Mouse (Mus musculus): ENCODE data around the gene Foxred1.

The Foxred1 gene

DNA sequence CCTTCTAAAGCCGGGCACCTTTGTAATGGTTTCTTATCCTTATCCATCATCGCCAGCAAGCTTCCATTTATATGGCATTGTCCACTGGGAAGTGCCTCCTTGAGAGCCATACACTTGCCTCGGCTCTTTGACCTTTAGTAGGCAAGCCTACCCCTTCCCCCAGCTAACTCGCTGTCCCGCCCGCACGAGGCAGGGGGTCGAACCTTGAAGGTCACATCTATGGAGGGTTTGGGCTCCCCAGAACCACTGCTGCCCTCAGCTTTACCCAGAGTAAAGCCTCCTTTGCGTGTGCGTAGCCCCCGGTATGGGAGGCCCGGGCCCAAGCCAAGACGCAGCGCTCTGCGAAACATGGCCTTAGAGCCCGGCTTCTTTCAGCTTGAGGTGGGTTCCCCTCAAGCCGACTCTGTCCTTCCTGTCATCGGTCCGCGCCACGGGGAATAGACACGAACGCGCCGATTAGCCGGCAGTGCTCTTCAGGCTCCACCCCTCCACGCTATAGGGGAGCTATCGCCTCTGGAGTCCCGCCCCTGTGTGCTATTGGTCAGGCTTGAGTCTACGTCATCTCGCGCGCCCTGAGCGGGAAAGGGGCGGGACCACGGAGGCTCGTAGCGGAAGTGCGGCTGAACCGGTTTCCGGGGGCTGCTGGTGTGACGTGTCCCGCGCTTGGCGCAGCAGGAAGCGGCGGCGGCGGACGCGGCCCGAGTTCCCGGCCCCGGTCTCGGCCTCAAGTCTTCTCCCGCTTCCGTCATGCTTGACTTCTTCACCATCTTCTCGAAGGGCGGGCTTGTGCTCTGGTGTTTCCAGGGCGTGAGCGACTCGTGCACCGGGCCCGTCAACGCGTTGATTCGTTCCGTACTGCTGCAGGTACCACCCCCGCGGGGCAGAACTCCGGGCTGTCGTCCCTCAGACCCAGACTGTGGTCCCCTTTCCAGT is at the start of gene Foxred1:
Gene Foxred1 (minus strand): TSS at position 514 of the 933 bp plus-strand sequence.
- DNase-seq (ENCODE audit: low read depth): peak; percentile 98

DNA sequence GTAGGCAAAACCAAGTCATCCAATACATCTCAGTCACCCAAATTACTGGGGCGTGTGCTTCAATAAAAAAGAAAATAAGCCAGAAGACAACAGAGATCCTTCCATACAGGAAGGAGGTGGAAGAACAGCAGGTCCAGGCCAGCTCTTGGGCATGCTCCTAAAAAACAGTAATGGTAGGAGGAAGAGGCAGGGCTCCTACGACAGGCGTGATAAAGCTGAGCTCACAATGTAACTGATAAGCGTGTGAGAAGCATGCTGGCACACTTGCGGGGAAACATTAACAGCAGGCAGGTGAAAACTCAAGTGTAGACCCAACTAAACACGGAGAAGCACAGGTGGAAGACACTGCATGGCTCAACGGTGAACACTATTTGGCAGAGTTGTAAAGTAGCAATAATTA is 46.5 kb upstream of the Foxred1 start:
- DNase-seq (ENCODE audit: low read depth): no peak

DNA sequence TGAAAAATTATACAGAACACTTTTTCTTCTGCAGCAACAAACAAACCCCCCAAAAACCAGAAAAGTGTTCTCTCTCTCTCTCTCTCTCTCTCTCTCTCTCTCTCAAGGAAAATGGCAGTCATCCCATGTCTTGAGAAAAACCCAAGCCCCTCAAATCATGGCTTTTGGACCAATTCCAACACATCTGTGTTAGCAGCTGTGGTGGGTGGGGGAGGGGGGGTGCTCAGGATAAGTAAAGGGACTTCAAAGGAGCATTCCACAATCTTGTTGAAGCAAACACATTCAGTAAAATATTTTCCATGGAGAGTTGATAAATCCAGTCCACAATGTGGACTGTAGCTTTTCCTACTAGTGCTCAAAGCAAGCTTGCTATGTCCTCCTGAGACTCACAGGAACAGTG is 38.6 kb upstream of the Foxred1 start:
- no peak for DNase-seq (ENCODE audit: low read depth)

DNA sequence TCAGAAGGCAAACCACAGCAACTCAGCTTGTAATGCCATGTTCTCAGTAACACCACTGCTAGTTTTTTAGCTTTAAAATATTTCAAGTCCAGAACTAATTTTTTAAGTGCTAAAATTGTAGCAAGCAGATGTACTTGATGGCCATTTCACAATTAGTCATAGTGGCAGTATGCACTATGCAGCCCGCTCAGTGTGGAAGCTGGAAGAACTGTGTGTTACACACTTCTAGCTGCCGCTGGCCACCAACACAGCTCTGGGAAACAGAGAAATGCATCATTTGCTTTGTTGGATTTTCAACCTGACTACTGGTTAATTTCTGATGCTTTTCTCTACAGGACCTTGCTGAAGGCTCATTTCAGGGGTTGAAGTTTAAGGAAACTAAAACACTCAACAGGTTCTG is 36.5 kb upstream of the Foxred1 start:
- no peak for DNase-seq (ENCODE audit: low read depth)

- DNase-seq (ENCODE audit: low read depth): no peak
Observed at GRCm38 (mm10) chr9:35239734-35240133, 28.9 kb upstream of the Foxred1 start.

DNA sequence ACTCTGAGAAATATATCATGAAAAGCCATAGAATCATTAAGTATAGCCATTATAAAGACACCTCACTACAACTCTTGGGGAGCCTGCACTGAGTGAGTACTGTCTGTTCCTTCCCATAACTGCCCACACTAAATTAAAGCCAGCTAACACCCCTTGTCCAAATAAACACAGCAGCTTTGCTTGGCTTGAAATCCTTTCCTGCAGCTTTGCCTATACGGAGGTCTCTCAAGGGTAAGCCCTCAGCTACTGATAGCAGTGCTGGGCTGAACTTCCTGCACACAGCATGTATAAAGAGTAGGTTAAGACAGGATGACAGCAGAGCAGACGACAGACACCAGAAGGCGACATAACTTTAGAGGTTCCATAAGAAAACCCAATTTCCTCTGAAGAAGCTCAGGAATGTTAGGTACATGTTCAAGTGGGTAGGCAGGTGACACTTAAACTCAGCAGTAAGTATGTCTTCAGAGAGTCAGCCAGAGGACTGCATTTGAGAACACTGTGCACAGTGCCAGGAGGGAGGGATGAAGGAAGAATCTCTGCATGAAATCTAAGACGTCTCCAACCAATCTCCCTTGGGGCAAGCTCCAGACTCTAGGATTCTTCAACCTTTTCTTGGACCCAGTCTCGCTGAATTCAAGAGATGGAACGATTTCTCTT is 28.2 kb upstream of the Foxred1 start:
- no peak for DNase-seq (ENCODE audit: low read depth)

GRCm38 (mm10) chr9:35238371-35238770 is 27.5 kb upstream of the Foxred1 start:
- DNase-seq (ENCODE audit: low read depth): no peak

DNA sequence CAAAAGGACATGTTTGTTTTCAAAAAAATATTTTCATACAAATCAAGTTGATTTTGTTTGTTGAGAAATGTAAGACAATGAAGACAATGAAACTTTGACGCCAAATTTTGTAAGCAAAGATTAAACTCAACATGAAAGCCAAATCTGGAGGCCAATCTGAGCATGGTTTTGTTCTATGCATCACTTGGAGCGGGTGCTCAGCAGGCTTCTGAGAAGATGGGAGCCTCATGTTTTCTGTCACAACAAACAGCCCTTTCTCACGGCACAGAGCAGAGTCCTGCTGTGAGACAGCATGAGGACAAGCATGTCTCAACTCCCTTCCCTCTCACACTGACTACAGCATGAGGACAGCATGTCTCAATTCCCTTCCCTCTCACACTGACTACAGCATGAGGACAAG is 25.1 kb upstream of the Foxred1 start:
- no peak for DNase-seq (ENCODE audit: low read depth)

- DNase-seq (ENCODE audit: low read depth): no peak
Observed at GRCm38 (mm10) chr9:35228671-35229070, 17.8 kb upstream of the Foxred1 start.

DNA sequence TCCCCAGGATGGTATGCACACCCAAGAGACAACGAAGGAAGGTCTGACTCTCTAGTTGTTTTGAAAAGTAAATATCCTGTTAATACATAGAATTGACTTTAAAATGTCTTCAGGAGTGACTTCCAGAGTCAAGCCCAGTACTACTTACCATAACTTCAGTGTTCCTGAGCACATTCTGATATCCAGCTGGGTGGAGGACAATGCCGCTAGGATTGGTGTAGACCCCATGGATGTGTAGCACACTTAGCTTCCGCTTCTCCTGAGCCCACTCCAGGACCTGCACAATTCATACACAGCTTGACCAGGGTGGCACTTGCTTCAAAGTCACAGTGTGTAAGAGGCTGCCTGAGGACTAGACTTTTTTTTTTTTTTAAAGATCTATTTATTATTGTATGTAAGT is 12.6 kb upstream of the Foxred1 start:
- no peak for DNase-seq (ENCODE audit: low read depth)

- DNase-seq (ENCODE audit: low read depth): no peak
Observed at GRCm38 (mm10) chr9:35217963-35218362, 7.1 kb upstream of the Foxred1 start.

DNA sequence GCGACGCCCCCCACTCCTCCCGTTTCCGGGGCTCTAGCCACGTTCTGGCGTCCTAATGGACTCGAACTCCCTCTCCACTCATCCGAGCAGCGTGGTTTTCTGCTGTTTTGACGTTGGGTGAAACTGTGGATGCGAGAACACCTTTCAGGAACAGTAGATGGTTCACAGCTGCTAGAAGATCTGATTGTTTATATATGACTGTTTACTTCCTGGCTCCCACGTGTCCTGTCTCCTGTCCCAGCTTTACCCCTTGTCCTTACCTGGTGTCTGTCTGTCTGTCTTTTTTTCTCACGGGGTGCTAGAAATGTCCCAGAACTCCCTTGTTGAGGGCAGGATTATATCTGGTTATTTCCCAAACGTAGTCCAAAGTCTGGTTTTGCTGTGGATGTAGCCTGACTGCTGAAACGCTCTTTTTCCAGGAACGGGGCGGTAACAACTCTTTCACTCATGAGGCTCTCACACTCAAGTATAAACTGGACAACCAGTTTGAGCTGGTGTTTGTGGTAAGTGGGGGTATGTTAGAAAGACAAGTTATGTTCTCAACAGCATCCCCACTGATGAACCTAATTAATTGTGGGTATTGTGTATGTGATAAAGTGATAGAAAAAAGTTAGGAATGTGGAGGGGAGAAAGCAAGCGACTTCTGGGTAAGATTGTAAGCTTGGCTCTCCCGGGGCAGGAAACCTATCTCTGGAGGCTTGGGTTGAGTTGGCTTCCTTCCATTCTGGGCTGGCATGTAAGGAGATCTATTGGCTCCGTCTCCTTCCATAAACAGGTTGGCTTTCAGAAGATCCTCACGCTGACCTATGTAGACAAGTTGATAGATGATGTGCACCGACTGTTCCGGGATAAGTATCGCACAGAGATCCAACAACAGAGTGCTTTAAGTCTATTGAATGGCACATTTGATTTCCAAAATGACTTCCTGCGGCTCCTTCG is 987 bp upstream of the Foxred1 start:
- DNase-seq (ENCODE audit: low read depth): no peak

GRCm38 (mm10) chr9:35204421-35204820 is 6.4 kb downstream of the Foxred1 start:
- no peak for DNase-seq (ENCODE audit: low read depth)

DNA sequence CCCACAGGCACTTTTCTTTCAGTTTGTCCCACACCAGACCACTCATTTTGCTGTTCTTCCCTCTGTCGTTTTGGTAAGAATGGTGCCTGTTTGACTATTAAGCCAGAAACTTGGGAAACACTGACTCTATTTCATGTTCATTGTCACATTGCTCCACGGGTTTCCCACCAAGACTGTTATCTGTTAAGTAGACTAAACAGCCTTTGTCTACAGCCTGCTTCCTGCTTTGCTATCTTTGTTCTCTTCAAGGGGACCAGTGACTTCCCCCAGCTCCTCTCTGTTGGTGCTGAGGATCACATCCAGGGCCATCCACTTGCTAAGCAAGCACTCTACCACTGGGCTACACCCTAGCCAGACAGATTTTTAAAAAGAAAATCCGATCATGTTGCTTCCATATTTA is 7.3 kb downstream of the Foxred1 start:
- DNase-seq (ENCODE audit: low read depth): no peak

DNA sequence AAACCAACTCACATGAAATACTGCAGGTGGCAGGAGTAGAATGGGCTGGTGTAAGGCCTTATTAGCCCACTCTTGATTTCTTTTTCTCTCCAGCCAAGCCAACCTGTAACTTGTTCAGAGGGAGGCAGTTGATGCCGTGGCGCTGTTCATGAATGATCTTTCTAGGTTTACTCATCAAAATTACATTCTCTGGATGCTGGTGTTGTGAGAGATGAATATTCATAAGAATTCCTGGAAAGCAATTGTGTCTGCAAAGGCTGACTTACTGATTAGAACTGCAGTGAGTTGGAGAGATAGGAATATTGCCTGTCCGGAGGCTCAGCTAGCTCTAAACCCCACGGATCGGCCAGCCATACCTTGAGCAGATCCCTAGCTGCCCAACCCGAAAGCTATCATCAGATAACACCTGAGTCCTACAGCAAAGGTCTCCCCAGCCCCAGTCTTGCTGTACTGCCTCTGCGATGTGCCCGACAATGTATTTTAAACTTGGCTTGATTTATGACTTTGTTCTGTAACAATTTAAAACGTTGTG is 10.3 kb downstream of the Foxred1 start:
- DNase-seq (ENCODE audit: low read depth): no peak

DNA sequence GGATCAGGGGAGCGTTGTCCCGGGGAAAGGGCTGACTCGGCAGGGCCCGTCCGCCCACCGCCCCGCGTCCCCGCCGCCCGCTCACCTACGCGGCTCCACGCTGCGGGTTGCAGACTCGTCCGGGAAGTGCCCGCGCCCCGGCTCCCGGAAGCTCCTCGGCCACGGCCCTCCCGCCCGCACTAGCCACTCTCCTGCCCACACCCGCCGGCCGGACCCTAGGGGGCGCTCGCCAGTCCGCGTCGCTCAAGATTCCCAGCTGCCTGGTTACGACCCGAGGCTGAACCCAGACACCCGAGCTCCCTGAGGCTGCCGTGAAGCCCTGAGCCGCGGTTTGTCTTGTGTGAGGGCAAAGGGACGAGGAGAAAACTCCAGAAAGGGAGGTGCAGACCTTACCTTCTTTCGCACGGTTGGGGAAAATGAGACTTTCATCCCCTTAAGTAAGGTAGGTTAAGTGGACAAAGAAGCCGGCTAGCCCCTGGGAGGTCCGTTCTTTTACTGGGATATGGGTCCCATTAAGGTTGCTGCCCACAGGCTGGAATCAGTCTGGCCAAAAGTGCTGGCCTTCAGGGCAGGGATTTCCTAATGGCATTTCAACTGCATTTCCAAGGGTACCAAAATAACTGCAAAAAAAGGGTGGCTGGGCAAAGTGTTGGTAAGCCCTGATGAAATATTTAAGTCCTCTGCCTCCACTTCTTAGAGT is 10.9 kb downstream of the Foxred1 start, which contains the start of the genes Srpr and Tirap:
Gene Srpr (plus strand): TSS at position 404 of the 700 bp plus-strand sequence.
Gene Tirap (minus strand): TSS at position 520 of the 700 bp plus-strand sequence.
- DNase-seq (ENCODE audit: low read depth): peak; percentile 73

- no peak for DNase-seq (ENCODE audit: low read depth)
Observed at GRCm38 (mm10) chr9:35198945-35199771, 11.7 kb downstream of the Foxred1 start.

GRCm38 (mm10) chr9:35198351-35198750 is 12.5 kb downstream of the Foxred1 start:
- no peak for DNase-seq (ENCODE audit: low read depth)

DNA sequence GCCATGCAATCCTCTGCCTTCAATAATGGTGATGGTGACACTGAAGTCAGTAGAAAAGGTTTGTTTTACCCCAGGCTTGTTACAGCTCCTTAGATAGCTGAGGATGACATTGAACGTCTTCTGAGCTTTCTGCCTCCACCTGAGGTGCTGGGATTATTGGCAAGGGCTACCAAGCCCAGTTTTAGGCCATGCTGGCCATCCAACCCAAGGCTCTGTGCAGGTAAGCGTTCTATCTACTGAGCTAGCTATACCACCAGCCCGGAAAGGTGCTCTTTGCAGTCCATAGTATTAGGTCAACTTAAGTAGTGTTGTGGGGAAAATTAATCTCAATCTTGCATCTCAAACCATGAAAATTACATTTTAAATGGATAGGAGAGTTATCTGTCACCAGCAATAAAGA is 13.2 kb downstream of the Foxred1 start:
- DNase-seq (ENCODE audit: low read depth): no peak

GRCm38 (mm10) chr9:35194048-35194447 is 16.8 kb downstream of the Foxred1 start:
- no peak for DNase-seq (ENCODE audit: low read depth)

Data from c-Kit-positive CD71-negative TER-119-negative erythroid progenitor cells, embryonic 14.5 days (primary cell).